Comparison of ENCODE assay signal across 16 mouse cellular contexts in the genomic region with DNA sequence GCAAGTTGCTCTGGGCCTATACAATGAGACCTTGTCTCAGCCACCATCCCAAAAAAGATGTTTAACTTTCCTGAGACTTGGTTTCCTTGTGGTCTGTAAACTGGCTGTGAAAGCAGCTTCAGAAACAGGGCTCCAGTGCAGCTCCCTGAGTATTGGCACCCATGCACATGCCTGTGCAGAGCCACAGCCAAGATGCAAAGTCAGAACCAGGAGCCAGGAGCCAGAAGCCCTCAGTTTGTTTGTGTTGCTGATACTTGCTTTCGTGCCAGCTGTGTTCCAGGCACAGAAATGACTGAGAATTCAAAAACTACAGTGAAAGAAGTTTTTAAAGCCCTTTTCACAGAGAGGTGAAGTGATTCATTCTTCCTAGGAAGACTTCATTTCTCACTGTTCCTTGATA. TPM values are rescaled to one million over a fixed set of nuclear protein-coding genes. Genes with fewer than 3 reads are reported as not detected.
DNase-seq lines count a peak whose midpoint lies in the region.
"Had no signal": no experiment of that assay in that cellular context is flagged by ENCODE, and none has a peak within 500 bp of the region (broad histone marks: within the 10 kb centered on the region; RNA-seq: fewer than 3 reads in every experiment).

No protein-coding gene starts in this region.

- DNase-seq in heart, adult 11 months = peak; percentile 96
- no peak for DNase-seq in heart, adult 8-10 months (ENCODE audit: low spot score)
- DNase-seq in layer of hippocampus, adult 9-11 months = peak; percentile 42
- no peak for DNase-seq in layer of hippocampus, postnatal 25 days (ENCODE audit: extremely low spot score in 1 of 2, low spot score in 1 of 2)
- peak; percentile 82 for DNase-seq in NIH3T3 (ENCODE audit: low read depth)
- peak; percentile 90 for DNase-seq in fibroblast of lung, adult 2 months (ENCODE audit: low read depth)
- DNase-seq in spleen, adult 12 weeks (ENCODE audit: low spot score) = no peak
- no peak for DNase-seq in limb, embryonic 10.5 days (ENCODE audit: low spot score)
- DNase-seq: embryo, embryonic 11 days; gastrocnemius, postnatal 14 days had no signal

- H3K9me3 ChIP-seq in limb, embryonic 10.5 days (replicated peaks) = no peaks in the 10 kb centered on the region
- H3K9me3 ChIP-seq: heart, embryonic 15.5 days; limb, embryonic 15.5 days; lung, embryonic 15.5 days had no signal

- H3K36me3 ChIP-seq in limb, embryonic 10.5 days = no peaks in the 10 kb centered on the region
- H3K36me3 ChIP-seq: heart, embryonic 15.5 days; limb, embryonic 15.5 days; lung, embryonic 15.5 days had no signal

- H3K4me3 ChIP-seq in limb, embryonic 10.5 days = no peak overlapping the region
- H3K4me3 ChIP-seq: heart, embryonic 15.5 days; limb, embryonic 15.5 days; lung, embryonic 15.5 days; myocyte had no signal

- H3K27me3 ChIP-seq in limb, embryonic 10.5 days (ENCODE audit: low read depth, poor library complexity, severe bottlenecking) = no peaks in the 10 kb centered on the region
- H3K27me3 ChIP-seq: CH12.LX; heart, embryonic 15.5 days; limb, embryonic 15.5 days; lung, embryonic 15.5 days had no signal

- H3K27ac ChIP-seq in limb, embryonic 10.5 days = no peak overlapping the region
- H3K27ac ChIP-seq: heart, embryonic 15.5 days; limb, embryonic 15.5 days had no signal

- no peaks in the 10 kb centered on the region; the same call in 1 of the 2 replicates for H3K4me1 ChIP-seq in limb, embryonic 10.5 days

- 73% methylated on average over 1 of the region's 1 CpGs for WGBS in limb, embryonic 10.5 days

RNA-seq across cellular contexts. Expression of a gene that starts 6.3 kb away (rescaled TPM):
- total RNA-seq in heart, adult 8-10 months (2022) = 10 to 100 TPM; 48.4 to 52.2 (median 48.9) TPM
- 100 to 1,000 TPM in 1 of 2 experiments, 10 to 100 TPM in 1; 86.8 to 117 TPM for total RNA-seq in layer of hippocampus, postnatal 25 days (2021)
- 31.0 and 40.1 TPM in 2 replicates for polyA plus RNA-seq in limb, embryonic 10.5 days (2016; fragmentation: Nextera tagmentation; extraction: Ambion mirVana)

RNA-seq across cellular contexts. Expression of a gene that starts 45.8 kb away (rescaled TPM):
- under 1 TPM in 1 of 4 experiments, not detected in 3; 0.09 TPM for total RNA-seq in heart, adult 8-10 months (2022)
- total RNA-seq in layer of hippocampus, postnatal 25 days (2021) = under 1 TPM in 1 of 2 experiments, not detected in 1; 0.16 TPM
- polyA plus RNA-seq in limb, embryonic 10.5 days (2016; fragmentation: Nextera tagmentation; extraction: Ambion mirVana) = 0.98 and 1.2 TPM in 2 replicates
- polyA plus RNA-seq: forebrain, embryonic 16.5 days; myocyte had no signal

Comparison
In these comparisons a context has a peak if more than half of its experiments do, and no peak if none do; other contexts are left out.
1. DNase-seq: peak in heart, adult 11 months (single experiment), layer of hippocampus, adult 9-11 months (single experiment), NIH3T3 (single experiment) and fibroblast of lung, adult 2 months (single experiment); none in heart, adult 8-10 months (single experiment), layer of hippocampus, postnatal 25 days (0 of 2), spleen, adult 12 weeks (single experiment) and limb, embryonic 10.5 days (single experiment).